Mouse (Mus musculus) forebrain, postnatal 0 days (tissue): ENCODE results near the gene Olfr1325. TPM values are rescaled to one million over a fixed set of nuclear protein-coding genes. Genes with fewer than 3 reads are reported as not detected.
A peak's percentile ranks its signal among the peaks of the same experiment; 100 is the strongest.
"Not testable (repeated sequence)": the region's sequence is repeated elsewhere in the genome, so short reads cannot be mapped to it uniquely, and the experiment has no call there.

Experiments
- ATAC-seq: fragments of 200-750 bp; cut with Nextera tagmentation; 2 replicates; pipeline ENCODE4 v1.8.0; 2017; ENCODE audit warnings: mild to moderate bottlenecking, moderate library complexity
- DNase-seq: peaks from one replicate; pipeline ENCODE4 v3.0.0-alpha.2; 2015
- H3K27ac ChIP-seq: fragments of 300-500 bp; sonication (generic); 2 replicates; pipeline ENCODE4 v1.5.1; 2014; ENCODE audit warnings: low read depth, mild to moderate bottlenecking, antibody characterized with exemption, low read length, moderate library complexity, mixed read lengths
- H3K27me3 ChIP-seq: fragments of 300-500 bp; sonication (generic); 2 replicates; pipeline ENCODE4 v1.6.1; 2014; ENCODE audit warnings: mild to moderate bottlenecking, low read length, mixed read lengths; ENCODE audit not compliant: insufficient read depth
- H3K36me3 ChIP-seq: fragments of 300-500 bp; sonication (generic); 2 replicates; pipeline ENCODE4 v1.6.1; 2014; ENCODE audit warnings: mild to moderate bottlenecking, moderate library complexity; ENCODE audit not compliant: insufficient read depth
- H3K4me1 ChIP-seq: fragments of 300-500 bp; sonication (generic); 2 replicates; pipeline ENCODE4 v1.6.1; 2014; ENCODE audit warnings: antibody characterized with exemption; ENCODE audit not compliant: insufficient read depth
- H3K4me2 ChIP-seq: fragments of 300-500 bp; sonication (generic); 2 replicates; pipeline ENCODE4 v1.6.1; 2014; ENCODE audit warnings: low read depth, mild to moderate bottlenecking, moderate library complexity
- H3K4me3 ChIP-seq: fragments of 300-500 bp; sonication (generic); 2 replicates; pipeline ENCODE4 v1.5.1; 2014; ENCODE audit warnings: low read depth, low read length, mixed read lengths
- H3K9ac ChIP-seq: fragments of 300-500 bp; sonication (generic); 2 replicates; pipeline ENCODE4 v1.6.1; 2014; ENCODE audit warnings: mild to moderate bottlenecking
- H3K9me3 ChIP-seq: fragments of 300-500 bp; sonication (generic); 2 replicates; pipeline ENCODE4 v1.6.1; 2016; ENCODE audit warnings: low read length
- CTCF ChIP-seq: sonication (generic); IDR thresholded peaks from 2 replicates; pipeline ENCODE4 v1.5.1; 2016; ENCODE audit warnings: antibody characterized with exemption, control low read depth, low read depth
- WGBS: fragments of 180-500 bp; shearing (Covaris S2); extraction: QIAGEN DNeasy Blood & Tissue Kit; methylation state at CpG from one replicate; pipeline ENCODE4 v1.1.7; 2014; 5-methylcytosine and 5-hydroxymethylcytosine counted together
- polyA plus RNA-seq: library from polyadenylated mRNA; unstranded; fragments of >200 nt; fragmentation: Nextera tagmentation; extraction: Ambion mirVana; gene quantifications from 2 replicates; pipeline ENCODE4 v1.2.1, GENCODE M21; 2015
- total RNA-seq: library from RNA; depleted of rRNA; stranded (reverse); fragments of >200 nt; gene quantifications from 2 replicates; pipeline ENCODE4 v1.2.3, GENCODE M21; 2014; rRNA removed

Gene Olfr1325
- total RNA-seq (not detected in 2 replicates), polyA plus RNA-seq (not detected in 2 replicates)

DNA sequence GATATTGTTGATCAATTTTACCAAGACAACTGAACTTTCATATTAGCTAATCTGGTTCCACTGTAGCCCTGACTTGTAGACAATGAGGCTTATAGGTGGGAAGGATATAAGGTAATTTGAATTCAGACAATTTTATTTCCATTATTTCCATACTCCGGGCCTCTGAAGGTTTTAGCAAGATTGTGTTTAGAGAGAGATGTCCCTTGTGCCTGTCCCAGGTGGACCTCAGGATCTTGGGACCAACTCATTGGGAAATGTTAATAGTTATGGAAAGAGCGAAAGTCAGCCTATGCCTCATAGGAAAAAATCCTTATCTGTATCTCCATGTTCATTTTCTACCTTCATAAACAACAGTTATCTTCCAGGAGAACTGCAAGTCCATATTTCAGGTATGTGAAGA is at the start of gene Olfr1325:
TSS of gene Olfr1325 (plus strand) at position 301 of the 400 bp plus-strand sequence.
- H3K4me3 ChIP-seq, result no peak within 1 kb of the TSS
- no peak for TF ChIP-seq CTCF
- WGBS, result 84% methylated on average over 2 of the region's 2 CpGs
- H3K9me3 ChIP-seq, result no peaks in the 10 kb centered on the region
- no peak within 1 kb of the TSS for H3K9ac ChIP-seq
- no peak within 1 kb of the TSS for H3K27ac ChIP-seq
- no peak for DNase-seq
- no peaks in the 10 kb centered on the region for H3K27me3 ChIP-seq
- no peaks in the 10 kb centered on the region for H3K36me3 ChIP-seq
- H3K4me2 ChIP-seq, result no peak within 1 kb of the TSS
- no peaks in the 10 kb centered on the region for H3K4me1 ChIP-seq
- ATAC-seq, result no peak

DNA sequence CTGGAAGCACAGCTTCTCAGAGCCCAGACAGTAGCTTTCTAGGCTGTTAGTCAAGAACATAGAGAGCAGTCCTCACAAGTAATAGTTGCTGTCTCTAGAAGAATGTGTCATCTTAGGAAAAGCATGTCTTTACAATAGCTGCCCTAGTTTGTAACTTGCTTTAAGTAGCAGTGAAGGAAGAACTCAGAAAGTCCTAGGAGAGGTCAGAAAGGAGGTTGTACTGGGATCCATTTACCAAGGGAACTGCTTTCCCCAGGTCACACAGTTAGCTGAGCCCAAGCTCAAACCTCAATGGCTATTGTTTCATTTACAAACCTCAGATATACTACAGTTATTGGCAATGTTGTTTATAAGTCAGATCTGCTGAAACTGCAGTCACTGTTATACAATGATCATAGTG is 17.7 kb upstream of the Olfr1325 start, which contains the start of gene Olfr1326-ps1:
TSS of gene Olfr1326-ps1 (minus strand) at position 101 of the 400 bp plus-strand sequence.
- Histone ChIP-seq H3K36me3 (no peaks in the 10 kb centered on the region), H3K9me3 (no peaks in the 10 kb centered on the region), H3K4me1 (no peaks in the 10 kb centered on the region), H3K27ac (no peak within 1 kb of the TSS), H3K4me2 (no peak within 1 kb of the TSS), H3K9ac (no peak within 1 kb of the TSS), H3K4me3 (no peak within 1 kb of the TSS), H3K27me3 (no peaks in the 10 kb centered on the region)
- no peak for TF ChIP-seq CTCF
- ATAC-seq (no peak), DNase-seq (no peak)

DNA sequence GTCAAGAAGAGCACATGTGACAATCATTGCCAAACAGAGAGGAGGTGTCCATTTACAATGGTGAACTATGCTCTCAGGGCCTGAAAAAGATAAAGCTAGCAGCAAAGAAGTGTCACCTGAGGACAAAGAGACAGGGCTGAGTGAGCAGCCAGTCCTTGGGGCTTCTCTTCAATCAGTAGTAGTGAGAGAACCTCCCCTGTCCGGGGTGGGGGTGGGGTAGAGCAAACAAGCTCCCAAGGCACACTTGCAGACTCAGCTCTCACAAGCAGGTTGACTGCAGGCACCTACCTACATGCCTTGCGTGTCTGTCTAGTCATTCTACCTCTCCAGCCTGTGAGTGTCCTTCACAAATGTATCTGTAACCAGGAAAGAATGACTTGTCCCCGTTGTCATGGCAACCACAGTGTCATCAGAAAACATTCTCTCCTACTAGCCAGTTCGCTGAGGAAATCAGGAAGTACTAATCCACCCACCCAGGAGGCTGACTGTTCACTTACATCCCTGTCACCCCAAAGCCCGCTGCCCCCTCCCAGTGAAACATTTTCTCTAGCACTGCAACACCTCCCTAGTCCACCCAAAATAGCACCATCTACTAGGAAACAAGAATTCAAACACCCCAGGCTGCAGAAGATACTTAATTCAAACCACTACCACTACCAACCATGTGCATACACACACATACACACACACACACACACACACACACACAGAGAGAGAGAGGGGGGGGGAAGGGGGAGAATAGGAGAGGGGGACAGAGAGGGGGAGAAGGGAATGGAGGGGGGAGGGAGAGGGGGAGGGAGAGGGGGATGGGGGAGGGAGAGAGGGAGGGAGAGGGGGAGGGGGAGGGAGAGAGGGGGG is 53.2 kb downstream of the Olfr1325 start, which contains the start of gene Gm5640:
TSS of gene Gm5640 (minus strand) at position 170 of the 858 bp plus-strand sequence.
- not testable (repeated sequence) for H3K9ac ChIP-seq, H3K4me1 ChIP-seq, H3K4me2 ChIP-seq, H3K9me3 ChIP-seq, H3K4me3 ChIP-seq, H3K27ac ChIP-seq, H3K27me3 ChIP-seq, H3K36me3 ChIP-seq
- 53% methylated on average over 3 of the region's 5 CpGs for WGBS
- DNase-seq, result peak; percentile 4
- ATAC-seq, result peak; percentile 87

- H3K27me3 ChIP-seq, H3K27ac ChIP-seq, H3K4me2 ChIP-seq, H3K4me1 ChIP-seq, ATAC-seq, H3K9me3 ChIP-seq, H3K36me3 ChIP-seq, H3K9ac ChIP-seq, DNase-seq, H3K4me3 ChIP-seq: not testable (repeated sequence)
- WGBS, result no CpG with 5 or more reads among the region's 1 CpGs
Measured at GRCm38 (mm10) chrX:74646393-74646792, 53.9 kb downstream of the Olfr1325 start.

Other genes starting within 250 kb of the Olfr1325 start
- 62.5 and 67.3 TPM in 2 replicates for gene Lage3, start 239.1 kb upstream of the Olfr1325 start, total RNA-seq
- 68.7 and 80.4 TPM in 2 replicates for gene Lage3, start 239.1 kb upstream of the Olfr1325 start, polyA plus RNA-seq
- 39.5 and 47.0 TPM in 2 replicates for gene Ubl4a, start 219.5 kb upstream of the Olfr1325 start, total RNA-seq
- 73.9 and 77.4 TPM in 2 replicates for gene Ubl4a, start 219.5 kb upstream of the Olfr1325 start, polyA plus RNA-seq
- gene Slc10a3, start 219.3 kb upstream of the Olfr1325 start, total RNA-seq, result 6.5 and 6.6 TPM in 2 replicates
- gene Slc10a3, start 219.3 kb upstream of the Olfr1325 start, polyA plus RNA-seq, result 4.6 and 4.8 TPM in 2 replicates
- gene Fam3a, start 199.4 kb upstream of the Olfr1325 start, total RNA-seq, result 24.5 and 33.6 TPM in 2 replicates
- gene Fam3a, start 199.4 kb upstream of the Olfr1325 start, polyA plus RNA-seq, result 28.9 and 31.6 TPM in 2 replicates
- 30.6 and 41.4 TPM in 2 replicates for gene Ikbkg, start 199.4 kb upstream of the Olfr1325 start, total RNA-seq
- 11.0 and 13.7 TPM in 2 replicates for gene Ikbkg, start 199.4 kb upstream of the Olfr1325 start, polyA plus RNA-seq
- gene G6pdx, start 163.5 kb upstream of the Olfr1325 start, total RNA-seq, result 47.6 and 50.5 TPM in 2 replicates
- 45.1 and 48.8 TPM in 2 replicates for gene G6pdx, start 163.5 kb upstream of the Olfr1325 start, polyA plus RNA-seq
- 0.38 TPM in 1 of 2 replicates, not detected in the other for gene Gm6880, start 111.3 kb upstream of the Olfr1325 start, total RNA-seq
- gene Gm6880, start 111.3 kb upstream of the Olfr1325 start, polyA plus RNA-seq, result not detected in 2 replicates
- not detected in 2 replicates for gene Olfr1326-ps1, start 17.8 kb upstream of the Olfr1325 start, total RNA-seq
- not detected in 2 replicates for gene Olfr1326-ps1, start 17.8 kb upstream of the Olfr1325 start, polyA plus RNA-seq
- 0.38 and 1.3 TPM in 2 replicates for gene Gm5640, start 53.0 kb downstream of the Olfr1325 start, total RNA-seq
- 0.14 and 0.28 TPM in 2 replicates for gene Gm5640, start 53.0 kb downstream of the Olfr1325 start, polyA plus RNA-seq
- not detected in 2 replicates for gene Gm6890, start 148.2 kb downstream of the Olfr1325 start, total RNA-seq
- not detected in 2 replicates for gene Gm6890, start 148.2 kb downstream of the Olfr1325 start, polyA plus RNA-seq
- gene Gm5936, start 244.5 kb downstream of the Olfr1325 start, total RNA-seq, result 0.05 TPM in 1 of 2 replicates, not detected in the other
- gene Gm5936, start 244.5 kb downstream of the Olfr1325 start, polyA plus RNA-seq, result not detected in 2 replicates